Mouse (Mus musculus): ENCODE data around the gene Ccr5.

Gene Ccr5

DNA sequence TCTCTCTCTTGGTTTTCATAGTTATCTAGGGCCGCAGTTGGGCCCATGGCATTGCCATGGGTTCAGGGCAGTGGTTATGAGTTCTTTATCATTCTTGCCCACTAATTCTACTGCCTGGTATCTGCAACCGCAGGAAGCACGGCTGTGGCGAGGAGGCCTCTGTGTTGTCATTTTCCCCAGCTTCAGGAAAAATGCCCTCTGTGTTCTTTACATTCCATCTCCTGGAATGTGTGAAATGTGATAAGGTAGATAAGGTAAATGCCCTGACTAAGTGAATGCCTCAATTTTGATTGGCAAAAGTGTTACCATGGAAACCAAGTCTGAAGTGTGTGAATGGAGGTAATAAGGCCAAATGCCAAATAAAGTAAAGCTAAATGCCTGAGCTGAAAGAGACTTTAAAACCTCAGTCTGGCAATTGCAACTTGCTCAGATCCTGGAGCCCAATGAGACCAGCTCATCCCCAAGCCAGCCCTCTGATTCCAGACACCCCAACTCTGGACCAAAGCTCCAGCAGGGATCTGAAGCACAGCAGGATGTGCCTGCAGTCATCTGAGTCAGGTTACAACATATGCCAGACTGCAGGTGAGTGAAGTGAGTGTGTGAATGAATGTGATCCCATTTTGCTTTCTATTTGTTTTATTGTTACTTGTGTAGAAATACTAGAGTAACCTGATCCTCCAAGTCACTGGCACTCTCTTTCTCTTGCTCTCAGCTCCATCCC lies 16.9 kb downstream of the Ccr5 start:
- no peak for DNase-seq (ENCODE audit: low read depth, low spot score)

DNA sequence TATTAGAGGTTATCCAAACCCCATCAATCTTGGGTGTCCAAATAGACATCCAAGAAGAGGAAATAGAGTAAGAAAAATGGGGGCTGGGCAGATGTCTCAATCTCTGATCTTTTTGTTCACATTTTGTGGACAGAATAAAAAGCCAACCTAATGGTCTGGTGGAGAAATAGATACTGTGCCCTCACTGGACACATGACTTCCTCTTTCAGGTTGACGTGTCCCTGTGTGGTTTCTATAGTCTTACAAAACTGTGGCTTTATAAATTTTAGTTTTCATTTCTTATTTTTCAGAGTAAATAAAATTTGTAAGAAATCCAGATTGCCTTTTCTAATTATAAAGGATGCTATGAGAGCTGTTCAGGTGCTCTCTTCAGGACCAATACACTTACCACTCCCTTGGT lies 22.3 kb downstream of the Ccr5 start:
- DNase-seq (ENCODE audit: low read depth, low spot score), result no peak

DNA sequence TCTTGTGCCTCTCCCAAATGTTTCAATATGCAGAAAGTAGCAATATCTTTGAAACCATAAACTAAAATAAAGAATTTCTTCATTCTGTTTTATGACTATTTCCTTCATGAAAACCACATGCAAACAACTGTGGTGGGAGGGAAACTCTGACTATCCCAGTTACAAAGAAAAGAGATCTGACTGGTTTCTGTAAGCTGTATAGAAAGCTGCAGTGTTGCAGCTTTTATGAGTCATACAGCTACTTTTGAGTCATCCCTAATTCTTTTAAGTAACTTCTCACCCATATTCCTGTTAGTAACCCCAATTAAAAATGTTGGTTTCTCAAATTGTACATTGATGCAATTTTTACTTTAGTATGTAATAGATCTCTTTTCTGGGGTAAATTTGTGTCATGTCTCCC lies 25.0 kb downstream of the Ccr5 start:
- DNase-seq (ENCODE audit: low read depth, low spot score), result no peak

All from ES-CJ7 (cell line).